Mouse (Mus musculus) CD4-positive, CD25-positive, alpha-beta regulatory T cell, adult 2 months (primary cell): Measurements from ENCODE around the gene 1110004F10Rik.

ENCODE experiments used
- DNase-seq: peaks from one replicate; pipeline ENCODE4 v3.0.0-alpha.2; 2012; ENCODE audit warnings: low read depth, low spot score

1110004F10Rik gene

DNA sequence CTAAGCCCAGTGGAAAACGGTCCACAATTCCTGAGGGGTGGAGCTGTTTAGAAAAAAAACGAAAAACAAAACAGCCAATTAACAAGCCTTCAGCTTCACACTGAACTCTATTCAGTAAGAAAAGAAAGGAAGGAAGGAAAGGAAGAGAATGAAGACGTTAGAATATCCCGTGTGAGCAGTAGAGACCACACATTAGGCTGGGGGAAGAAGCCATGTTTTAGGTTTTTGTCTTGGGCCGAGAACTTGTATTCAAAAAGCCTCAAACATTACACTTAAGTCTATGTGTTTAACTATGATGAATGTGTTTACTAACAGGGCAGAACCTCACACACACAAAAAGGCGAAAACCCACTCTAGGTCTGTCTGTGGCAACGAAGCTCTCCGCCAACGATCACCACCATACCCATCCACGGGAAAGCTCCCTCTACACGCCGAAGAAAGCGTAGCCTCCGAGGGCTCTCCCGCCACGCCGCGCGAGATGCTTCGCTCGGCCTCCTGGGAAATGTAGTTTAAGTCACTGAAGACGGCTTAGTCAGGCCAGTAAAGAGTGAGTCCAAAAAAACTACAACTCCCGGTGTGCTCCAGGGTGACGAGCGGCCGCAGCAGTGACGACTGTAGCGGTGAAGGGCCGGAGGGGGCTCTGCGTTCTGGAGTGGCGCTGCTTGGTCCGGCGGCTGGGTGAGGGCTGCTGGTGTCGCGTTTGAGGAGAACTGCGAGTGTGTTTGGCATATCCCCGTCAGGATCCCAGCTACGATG, 53.7 kb downstream of the 1110004F10Rik start:
- peak; percentile 97 for DNase-seq

DNA sequence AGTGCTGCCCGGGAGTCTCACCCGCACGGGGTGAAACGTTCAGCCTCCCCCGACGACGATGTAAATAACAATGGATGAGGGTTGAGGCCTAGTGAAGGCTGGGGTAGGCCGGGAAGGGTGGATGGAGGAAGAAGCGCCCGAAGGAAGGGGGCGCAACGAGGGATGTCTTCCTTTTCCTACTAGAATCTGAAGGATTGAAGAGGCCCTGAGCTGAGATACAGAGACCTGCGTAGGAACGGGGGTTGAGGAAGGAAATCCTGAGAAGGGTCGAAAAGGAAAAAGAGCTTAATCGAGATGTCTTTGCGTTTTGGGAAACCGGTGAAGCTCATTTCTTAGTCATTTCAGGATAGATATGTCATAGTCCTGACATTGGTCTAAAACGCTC, 54.3 kb downstream of the 1110004F10Rik start:
- no peak for DNase-seq

DNA sequence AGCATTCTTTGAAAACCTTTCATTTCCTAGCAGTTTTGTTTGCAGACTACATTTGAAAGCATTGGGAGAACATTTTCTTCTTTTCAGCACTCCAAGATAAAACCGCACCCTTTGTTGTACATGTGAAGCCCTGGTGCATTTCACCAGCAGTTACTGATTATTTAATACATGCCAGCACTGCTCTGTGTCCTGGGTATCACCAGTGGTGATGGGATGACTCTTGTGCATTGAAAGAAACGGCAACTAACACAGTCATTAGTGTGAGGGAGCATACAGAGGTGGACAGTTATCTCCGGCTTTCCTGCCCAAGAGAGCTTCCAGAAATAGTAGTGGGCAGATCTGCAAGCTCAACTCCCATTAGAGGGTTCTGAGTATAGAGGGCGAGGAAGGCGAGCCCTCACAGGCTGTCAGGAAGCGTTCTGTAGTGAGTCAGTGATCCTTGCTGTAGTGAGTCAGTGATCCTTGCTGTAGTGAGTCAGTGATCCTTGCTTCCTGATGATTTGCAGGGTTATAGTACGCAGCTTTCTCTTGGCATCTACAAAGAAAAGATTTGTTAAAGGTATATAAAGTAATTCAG, 60.8 kb downstream of the 1110004F10Rik start:
- no peak for DNase-seq

DNA sequence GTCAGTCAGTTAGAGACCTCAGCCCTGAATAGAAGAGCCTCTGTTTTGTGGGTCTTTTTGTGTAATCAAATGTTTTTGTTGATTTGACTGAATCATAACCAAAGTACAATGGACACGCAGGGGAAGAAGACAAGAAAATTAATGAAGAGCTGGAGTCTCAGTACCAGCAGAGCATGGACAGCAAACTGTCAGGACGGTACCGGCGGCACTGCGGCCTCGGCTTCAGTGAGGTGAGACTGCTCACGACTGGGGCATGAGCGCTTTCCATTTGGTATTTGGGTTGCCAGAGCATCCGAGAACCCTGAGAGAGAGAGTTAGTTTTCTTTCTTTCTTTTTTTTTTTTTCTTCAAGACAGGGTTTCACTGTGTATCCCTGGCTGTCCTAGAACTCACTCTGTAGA, 63.9 kb downstream of the 1110004F10Rik start:
- DNase-seq = no peak

DNA sequence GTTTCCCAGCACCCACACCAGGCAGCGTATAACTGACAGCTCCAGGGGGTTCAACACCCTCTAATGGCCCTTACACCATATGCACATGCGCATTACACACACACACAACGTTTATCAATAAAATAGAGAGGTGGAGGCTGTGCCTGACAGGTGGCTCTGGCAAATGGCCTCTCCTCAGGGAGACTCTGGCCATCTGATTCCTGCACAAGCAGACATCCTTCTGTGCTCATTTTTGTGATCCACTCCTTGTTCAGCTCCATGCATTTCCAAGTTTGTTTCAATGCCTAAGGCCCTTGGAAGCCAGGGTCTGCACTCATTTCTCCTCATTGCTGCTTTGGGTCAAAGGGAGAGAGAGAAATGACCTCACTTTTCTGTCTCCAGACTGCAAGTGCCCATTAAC, 71.5 kb downstream of the 1110004F10Rik start:
- DNase-seq = no peak

DNA sequence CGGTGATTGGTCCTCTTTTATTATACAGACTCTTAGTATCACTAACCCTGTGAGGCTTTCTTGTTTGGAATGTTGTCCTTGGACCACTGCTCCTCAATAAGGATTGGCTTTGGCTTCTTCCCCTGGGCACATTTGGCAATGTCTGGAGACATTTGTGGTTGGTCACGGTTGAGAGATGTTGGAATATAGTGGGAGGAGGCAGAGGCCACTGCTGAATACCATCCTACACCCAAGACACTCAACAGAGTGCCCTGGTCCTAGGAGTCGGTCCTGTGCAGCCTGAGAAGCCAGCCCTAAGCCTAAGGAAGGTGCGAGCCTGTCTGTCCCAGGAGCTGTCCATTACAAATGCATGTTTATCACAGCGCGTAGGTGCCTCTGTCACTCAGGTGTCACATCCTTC, 72.3 kb downstream of the 1110004F10Rik start:
- DNase-seq = no peak

DNA sequence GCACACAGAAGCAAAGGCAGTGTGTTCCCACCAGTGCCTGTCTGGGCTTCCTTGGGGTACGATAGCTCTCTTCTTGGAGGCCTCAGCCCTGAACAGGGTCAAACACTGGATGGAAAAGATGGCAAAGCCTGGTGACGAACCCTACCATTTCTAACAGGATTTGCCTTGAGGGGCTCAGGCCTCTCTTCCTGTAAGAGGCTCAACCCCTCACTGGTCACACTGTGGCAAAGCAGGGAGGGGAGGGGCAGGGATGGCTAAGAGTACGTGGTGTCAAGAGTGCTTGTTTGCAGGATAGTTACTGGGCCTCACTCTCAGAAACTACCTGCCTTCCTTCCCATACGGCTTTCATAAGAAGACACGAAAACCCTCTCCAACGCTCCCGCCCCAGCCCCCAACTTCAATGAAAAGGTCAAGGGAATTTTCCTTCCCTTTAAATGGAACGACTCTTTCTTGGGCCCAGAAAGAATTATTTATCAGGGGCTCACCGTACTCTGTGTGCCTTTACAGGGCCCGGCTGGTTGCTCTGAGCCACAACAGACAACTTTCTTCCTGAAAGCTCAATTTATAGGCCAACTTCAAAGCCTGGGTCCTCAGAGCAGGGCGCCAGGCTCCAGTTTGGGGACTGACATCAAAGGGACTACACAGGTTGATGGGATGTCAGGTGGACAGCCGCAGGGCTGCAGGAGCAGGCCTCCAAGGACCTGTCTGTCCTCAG, 76.2 kb downstream of the 1110004F10Rik start:
- DNase-seq = no peak

DNA sequence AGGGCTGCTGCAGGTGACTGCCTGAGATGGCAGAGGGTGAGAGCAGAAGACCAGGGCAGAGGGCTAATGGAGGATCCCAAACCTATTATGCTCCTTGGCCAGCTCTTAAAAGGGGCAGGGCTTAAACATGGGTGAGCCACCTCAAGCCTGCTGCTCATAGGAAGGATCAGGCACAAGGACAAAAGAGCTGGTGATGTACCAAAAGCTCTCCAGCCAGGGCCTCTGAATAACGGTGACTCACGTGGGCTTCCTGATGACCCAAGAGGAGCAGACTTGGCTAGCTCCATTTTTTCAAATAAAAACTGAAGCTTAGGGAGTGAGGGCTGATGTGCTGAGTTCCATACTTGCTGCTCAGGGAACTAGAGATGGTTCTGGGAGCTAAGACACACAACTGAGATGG, 76.8 kb downstream of the 1110004F10Rik start:
- no peak for DNase-seq

DNA sequence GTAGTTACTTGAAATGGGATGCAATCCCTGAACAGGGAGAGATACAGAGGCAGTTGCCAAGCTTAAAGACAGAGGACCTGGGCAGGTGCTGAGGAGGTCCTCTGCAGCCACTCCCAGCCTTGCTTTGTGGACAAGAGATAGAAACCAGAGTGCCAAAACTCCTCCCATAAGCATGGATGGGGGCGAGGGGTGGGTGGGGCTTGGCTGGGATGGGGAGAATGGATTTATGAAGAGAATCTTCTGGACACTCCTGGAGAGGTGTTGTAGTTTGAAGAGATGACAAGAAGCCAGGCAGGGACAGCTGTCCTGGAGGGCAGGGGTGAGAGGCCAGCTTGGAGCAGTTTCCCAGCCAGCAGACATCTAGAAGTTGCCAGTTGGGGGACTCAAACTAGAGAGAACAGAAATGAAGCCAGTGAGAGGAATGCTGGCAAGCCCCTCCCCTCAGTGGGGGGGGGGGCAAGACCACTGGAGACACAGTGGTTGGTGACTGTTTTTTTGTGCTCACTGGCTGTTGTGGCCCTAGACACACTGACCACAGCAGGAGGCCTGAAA, 80.2 kb downstream of the 1110004F10Rik start:
- DNase-seq = no peak

DNA sequence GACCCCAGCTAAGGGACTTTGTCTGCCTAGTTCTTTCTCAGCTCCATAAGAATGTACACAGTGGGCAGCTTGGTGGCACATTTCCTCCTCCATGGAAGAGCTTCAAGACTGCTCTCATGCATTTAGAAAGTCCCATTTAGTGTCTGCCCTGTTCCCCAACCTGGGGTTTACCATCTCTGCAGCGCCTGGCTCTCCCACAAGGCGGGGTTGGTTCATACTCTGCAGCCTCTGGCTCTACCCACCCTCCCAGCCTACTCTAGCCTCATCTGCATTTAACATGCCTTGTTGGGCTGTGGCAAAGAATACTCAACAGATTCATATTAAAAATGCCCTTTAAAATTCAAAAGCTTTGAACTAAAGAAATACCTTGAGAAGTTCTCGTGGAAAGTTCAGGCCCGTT, 81.5 kb downstream of the 1110004F10Rik start:
- no peak for DNase-seq

DNA sequence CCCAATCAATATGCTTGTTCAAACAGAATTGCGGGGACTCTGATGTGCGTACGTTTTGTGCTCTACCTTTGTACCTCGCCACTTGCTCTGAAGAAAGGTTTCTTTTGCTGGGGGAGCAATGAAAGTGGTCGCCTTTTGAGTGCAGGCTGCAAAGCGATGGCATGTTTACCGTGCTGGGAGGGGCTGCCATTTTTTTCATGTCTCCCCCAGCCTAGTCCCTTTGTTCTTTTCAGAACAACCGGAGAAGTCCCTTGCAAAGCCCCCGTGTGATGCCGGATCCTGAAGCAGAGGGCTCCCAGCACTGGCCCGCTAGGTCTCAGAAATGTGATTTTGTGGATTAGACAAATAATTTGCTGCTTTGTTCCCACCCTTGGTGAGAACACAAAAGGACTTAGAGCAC, 82.0 kb downstream of the 1110004F10Rik start:
- no peak for DNase-seq

DNA sequence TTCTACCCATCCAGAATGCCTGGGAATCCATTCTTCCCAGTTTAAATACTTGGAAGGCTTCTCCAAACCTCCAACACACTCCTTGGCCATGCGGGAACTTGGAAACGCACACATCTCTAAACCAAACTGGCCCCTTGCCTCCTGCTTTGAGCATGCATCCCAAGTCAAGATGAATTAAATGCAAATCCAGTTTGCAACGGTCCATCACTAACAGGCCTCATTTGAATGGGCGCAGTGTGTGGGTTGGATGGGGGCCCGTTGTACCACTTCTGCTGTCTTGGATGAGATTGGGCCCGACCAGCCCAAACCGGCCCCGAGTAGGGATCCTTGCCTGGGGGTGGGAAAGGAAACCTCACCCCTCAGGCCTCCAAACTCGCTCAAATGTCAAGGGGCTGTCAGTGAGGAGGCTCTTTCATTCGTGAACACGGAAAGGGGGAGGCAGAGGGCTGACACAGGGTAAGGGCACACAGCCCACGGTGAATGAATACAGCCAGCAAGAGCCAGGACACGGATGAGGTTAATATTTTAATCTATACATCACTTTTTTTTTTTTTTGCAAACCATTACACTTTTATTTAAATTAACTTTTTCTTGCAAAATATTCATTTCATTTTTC, 83.9 kb downstream of the 1110004F10Rik start:
- DNase-seq = no peak

DNA sequence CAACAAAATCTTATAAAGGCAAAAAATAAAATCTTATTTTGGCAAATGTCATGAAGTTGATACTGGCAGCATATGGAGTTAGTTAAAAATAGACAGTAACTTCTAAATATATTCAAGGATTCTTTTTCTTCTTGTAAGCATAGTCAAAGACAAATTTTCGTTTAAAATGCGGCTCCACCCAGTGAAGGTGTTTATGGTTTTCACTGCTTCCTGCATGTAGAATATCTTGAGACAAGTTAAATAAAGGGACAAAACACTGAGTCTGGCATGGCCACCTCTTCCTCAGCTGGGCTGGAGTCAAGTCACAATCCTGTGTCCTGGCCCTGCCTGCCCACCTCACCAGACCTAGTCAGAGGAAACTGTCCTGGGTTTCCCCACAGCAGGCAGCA, 84.4 kb downstream of the 1110004F10Rik start:
- no peak for DNase-seq

DNA sequence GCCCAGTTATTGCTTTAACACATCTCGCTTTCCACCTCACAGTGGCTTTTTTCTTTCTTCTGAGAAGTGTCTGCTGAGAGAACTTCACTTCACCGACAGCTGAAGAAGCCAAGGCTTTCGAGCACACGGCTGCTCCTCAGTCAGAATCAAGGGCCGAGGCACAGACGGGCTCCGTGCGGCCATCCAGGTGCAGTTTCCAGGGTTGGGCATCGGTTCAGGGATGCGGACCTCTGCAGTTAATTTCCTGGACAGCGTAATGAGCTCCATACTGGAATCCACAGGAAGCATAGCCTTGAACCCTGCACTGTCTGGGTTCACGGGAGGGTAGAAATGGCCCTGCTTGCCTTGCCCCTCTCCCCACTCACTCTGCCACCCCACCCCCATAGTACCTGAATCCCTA, 84.9 kb downstream of the 1110004F10Rik start:
- no peak for DNase-seq

DNA sequence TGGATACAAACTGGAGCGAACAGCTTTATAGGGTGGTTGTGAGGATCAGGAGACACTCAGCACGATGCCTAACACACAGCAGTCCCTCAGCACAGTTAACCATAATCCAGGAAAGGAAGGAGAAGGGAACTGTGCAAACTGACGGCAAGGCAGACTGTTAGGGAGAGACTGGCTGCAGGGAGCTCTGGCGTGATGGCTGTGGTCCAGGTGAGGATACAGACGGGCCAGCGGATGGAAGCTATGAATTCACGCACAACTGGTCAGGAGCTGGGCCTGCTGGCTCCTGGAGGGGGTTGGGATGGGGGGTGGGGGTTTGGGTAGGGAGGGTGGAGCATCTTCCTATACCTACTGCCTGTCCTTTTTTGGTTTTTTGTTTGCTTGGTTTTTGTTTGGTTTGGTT, 86.5 kb downstream of the 1110004F10Rik start:
- DNase-seq = no peak

DNA sequence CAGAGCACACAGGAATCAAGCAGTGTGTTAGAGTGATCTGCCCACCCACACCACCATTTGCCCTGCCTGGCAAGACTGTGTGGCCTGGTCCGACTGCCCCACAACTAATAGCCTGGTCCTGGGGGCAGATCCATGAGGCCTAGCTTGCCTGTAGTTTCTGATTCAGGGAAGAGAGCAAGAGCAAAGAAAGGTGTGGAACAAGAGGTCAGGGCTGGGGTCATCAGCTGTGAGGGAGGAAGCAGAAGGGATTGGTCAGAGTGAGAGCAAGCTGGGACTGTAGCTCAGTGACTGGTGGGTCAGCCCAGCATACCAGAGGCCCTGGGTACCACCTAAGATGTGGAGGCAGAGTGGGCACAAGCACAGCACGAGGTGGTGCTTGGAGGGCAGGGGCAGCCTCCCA, 87.9 kb downstream of the 1110004F10Rik start:
- DNase-seq = no peak

DNA sequence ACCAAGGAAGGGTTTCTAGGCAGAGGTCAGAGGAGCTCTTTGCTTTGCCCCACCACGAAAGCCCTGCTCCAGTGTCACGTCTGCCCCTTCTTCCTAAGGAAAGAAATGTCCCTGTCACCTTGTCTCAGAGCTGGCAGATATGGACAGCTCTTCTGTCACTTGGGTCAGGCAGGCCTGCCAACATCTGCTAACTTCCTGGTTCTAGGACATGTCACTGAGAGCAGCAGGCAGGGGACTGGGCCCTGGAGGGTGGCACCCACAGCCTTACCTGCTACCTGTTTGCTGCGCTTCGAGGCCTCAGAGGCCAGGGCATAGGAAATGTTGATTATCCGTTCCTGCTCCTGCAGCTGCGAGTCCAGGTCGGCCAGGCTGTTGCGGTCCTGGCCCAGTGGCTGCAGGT, 89.1 kb downstream of the 1110004F10Rik start:
- DNase-seq = no peak

DNA sequence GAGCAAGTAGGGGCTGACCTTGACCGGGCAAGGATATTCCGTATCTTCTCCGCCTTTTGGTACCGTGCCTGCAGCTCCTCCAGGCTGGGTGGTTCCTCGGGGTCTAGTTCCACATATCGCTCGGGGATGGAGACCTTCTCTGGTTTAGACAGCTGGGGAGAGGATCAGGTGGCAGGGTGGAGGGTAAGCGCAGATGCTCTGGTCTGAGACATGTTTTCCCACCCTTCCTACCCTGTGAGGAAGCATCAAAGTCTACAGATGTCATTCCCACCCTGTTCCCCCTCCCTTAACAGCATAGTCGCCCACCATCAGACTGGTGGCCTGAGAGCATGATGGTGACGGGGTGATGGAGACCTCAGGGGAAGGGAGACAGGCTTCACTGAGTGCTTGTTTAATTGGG, 90.2 kb downstream of the 1110004F10Rik start:
- DNase-seq = no peak

DNA sequence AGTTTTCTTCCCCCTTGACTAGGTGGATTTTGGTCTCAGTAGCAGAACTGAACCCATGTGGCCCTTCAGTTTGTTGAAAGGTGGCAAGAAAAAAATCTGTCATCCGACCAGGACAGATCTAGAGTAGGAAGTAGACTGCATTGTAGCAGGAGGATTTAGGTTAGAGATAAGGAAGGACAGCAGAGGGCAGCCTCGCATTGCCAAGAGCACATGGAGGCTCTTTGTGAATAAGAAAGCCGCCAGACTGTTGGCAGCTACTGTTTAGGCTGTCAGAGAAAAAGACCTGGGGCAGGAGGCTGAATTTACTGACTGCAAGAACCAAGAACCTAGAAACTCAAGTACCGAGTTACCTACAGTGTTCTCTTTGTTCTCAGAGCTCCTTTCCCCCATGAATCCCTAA, 92.2 kb downstream of the 1110004F10Rik start:
- DNase-seq = no peak

DNA sequence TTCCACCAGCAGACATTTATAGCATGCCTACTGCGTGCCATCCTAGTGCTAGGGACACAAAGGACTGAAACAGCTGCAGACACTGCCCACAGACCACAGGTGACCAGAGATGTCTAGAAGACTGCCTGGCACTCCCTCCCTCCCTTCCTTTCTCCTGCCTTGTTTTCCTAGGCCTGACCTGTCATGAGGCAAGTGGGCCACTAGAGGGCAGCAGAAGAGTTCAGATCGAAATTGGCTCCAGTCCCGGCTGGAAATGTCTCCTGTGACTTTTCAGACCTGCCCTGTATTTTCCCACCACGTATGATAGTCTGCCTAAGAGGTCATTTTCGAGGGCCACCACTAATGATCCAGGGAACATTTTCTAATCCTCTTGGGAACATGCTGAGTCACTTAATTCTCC, 92.9 kb downstream of the 1110004F10Rik start:
- peak; percentile 72 for DNase-seq

DNA sequence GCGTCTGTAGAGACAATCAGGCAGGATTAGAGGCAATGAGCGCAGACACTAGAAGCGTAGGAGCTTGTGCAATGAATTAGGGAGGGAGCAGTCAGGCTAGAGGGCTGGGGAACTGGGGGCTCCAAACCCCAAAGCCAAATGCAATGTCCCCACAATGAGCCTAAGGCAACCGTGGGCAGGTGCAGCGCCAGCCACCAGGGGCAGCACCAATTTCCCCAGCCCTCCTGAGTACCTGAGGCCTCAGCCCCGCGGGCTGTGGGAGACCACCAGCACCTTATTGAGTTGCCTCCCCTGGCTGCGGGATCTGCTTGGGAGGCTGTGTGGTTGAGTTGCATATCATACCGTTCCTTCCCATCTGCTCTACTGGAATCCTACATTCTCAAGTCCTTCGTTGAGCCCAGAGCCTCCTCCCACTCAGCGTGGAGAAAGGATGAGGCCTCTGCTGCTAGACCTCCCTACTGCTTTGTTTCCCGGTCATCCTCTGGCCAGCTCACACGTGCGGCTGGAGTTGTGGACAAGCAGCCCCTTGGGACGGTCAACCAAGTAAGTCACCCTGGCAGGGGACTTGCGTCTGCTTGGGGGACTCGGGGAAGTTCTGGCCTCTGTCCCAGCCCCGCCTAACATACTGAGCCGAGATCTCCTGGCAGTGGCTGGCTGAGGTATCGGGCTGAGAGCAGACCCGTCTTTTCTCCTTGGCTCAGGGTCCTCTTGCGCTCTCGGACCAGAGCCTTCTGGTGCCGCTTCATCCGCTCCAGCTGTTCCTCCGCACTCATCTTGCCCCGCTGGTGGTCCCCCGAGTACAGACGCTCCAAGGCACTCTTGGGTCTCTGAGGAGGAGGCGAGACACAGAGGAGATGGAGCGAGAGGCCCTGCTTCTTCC, 95.5 kb downstream of the 1110004F10Rik start:
- no peak for DNase-seq
